Comparison of ENCODE assay signal across 15 mouse cellular contexts in the genomic region with DNA sequence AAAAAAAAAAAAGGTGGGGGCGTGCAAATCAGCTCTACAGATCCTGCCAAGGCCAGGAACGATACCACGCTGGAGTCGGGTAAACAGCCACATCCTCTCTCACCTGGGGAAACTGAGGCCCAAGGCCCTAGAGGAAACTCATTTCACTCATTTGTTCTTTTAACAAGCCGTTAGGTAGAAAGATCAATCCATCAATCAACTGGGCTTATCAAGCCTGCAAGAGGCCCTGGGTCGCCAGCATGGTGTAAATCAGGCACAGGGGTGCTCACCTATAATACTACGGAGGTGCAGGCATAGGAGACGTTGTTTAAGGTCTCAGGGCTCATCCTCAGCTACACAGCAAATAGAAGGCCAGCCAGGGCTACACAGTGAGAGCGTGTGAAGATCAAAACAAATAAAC. TPM values are rescaled to one million over a fixed set of nuclear protein-coding genes. Genes with fewer than 3 reads are reported as not detected.
DNase-seq lines count a peak whose midpoint lies in the region; ATAC-seq and TF ChIP-seq lines count a peak whose summit lies in the region.
"Had no signal": no experiment of that assay in that cellular context is flagged by ENCODE, and none has a peak within 500 bp of the region (broad histone marks: within the 10 kb centered on the region; RNA-seq: fewer than 3 reads in every experiment).

No protein-coding gene starts in this region.

- DNase-seq in cerebellum, adult 9-10 months, result peak; percentile 70
- no peak for DNase-seq in cerebellum, postnatal 4 days (ENCODE audit: low spot score in 2 of 2)
- DNase-seq in heart, postnatal 0 days (ENCODE audit: low spot score), result no peak
- no peak for DNase-seq in heart, postnatal 4 days
- DNase-seq in lung, embryonic 14.5 days, result no peak
- no peak for DNase-seq in lung, postnatal 4 days
- no peak for DNase-seq in forebrain, postnatal 0 days

- H3K27ac ChIP-seq in heart, postnatal 0 days (ENCODE audit: low read depth), result peak overlapping the region; percentile 77; the same call in 1 of the 2 replicates
- no peak overlapping the region for H3K27ac ChIP-seq in lung, embryonic 14.5 days (ENCODE audit: low read depth)
- H3K27ac ChIP-seq in liver, embryonic 12.5 days, result peak overlapping the region; percentile 74; the same call in 1 of the 2 replicates
- H3K27ac ChIP-seq in forebrain, postnatal 0 days (ENCODE audit: low read depth, low read length), result no peak overlapping the region
- H3K27ac ChIP-seq: forebrain, embryonic 12.5 days had no signal

- ATAC-seq in heart, postnatal 0 days (ENCODE audit: insufficient read depth, low read depth), result no peak
- no peak for ATAC-seq in lung, embryonic 14.5 days (ENCODE audit: insufficient read depth)
- no peak for ATAC-seq in liver, embryonic 12.5 days
- ATAC-seq in forebrain, postnatal 0 days, result no peak
- ATAC-seq: inflammation-experienced regulatory T-cells, adult 6 months had no signal

- no peak overlapping the region for H3K4me2 ChIP-seq in heart, postnatal 0 days (ENCODE audit: low read depth, low read length)
- H3K4me2 ChIP-seq in lung, embryonic 14.5 days, result peak overlapping the region; percentile 34; the same call in 1 of the 2 replicates
- no peak overlapping the region for H3K4me2 ChIP-seq in liver, embryonic 12.5 days
- H3K4me2 ChIP-seq in forebrain, postnatal 0 days (ENCODE audit: low read depth), result no peak overlapping the region
- H3K4me2 ChIP-seq: forebrain, embryonic 12.5 days; limb, embryonic 13.5 days; midbrain, embryonic 11.5 days had no signal

- H3K36me3 ChIP-seq in heart, postnatal 0 days (replicated peaks; ENCODE audit: control insufficient read depth, insufficient read depth, low read length), result no peaks in the 10 kb centered on the region
- H3K36me3 ChIP-seq in lung, embryonic 14.5 days (ENCODE audit: insufficient read depth), result 0 out of 2 replicates have a peak, but pooled peaks cover 6% of the 10 kb centered on the region
- peaks cover 38% of the 10 kb centered on the region for H3K36me3 ChIP-seq in liver, embryonic 12.5 days
- peaks cover 4% of the 10 kb centered on the region; the same call in 1 of the 2 replicates for H3K36me3 ChIP-seq in forebrain, postnatal 0 days (ENCODE audit: insufficient read depth)

- no peak overlapping the region for H3K4me3 ChIP-seq in heart, postnatal 0 days (ENCODE audit: low read depth, low read length)
- H3K4me3 ChIP-seq in lung, embryonic 14.5 days (ENCODE audit: low read depth, low read length), result no peak overlapping the region
- no peak overlapping the region for H3K4me3 ChIP-seq in liver, embryonic 12.5 days
- no peak overlapping the region for H3K4me3 ChIP-seq in forebrain, postnatal 0 days (ENCODE audit: low read depth, low read length)
- H3K4me3 ChIP-seq: forebrain, embryonic 12.5 days; layer of hippocampus, adult 2 months; left cerebral cortex, adult 2 months; limb, embryonic 13.5 days had no signal

- TF ChIP-seq EP300 in heart, postnatal 0 days (IDR thresholded peaks at IDR 0.05; ENCODE audit: low read depth), result no peak

- no peaks in the 10 kb centered on the region for H3K9me3 ChIP-seq in heart, postnatal 0 days (replicated peaks; ENCODE audit: control insufficient read depth, low read length)
- H3K9me3 ChIP-seq in lung, embryonic 14.5 days (ENCODE audit: low read depth, low read length), result peaks cover 3% of the 10 kb centered on the region; the same call in 1 of the 2 replicates
- H3K9me3 ChIP-seq in liver, embryonic 12.5 days (replicated peaks), result 0 out of 2 replicates have a peak, but pooled peaks cover 4% of the 10 kb centered on the region
- no peaks in the 10 kb centered on the region for H3K9me3 ChIP-seq in forebrain, postnatal 0 days (ENCODE audit: low read length)

- H3K27me3 ChIP-seq in heart, postnatal 0 days (ENCODE audit: control insufficient read depth, insufficient read depth, low read length), result no peaks in the 10 kb centered on the region
- H3K27me3 ChIP-seq in lung, embryonic 14.5 days (ENCODE audit: insufficient read depth, low read length), result no peaks in the 10 kb centered on the region
- no peaks in the 10 kb centered on the region for H3K27me3 ChIP-seq in liver, embryonic 12.5 days (replicated peaks)
- no peaks in the 10 kb centered on the region for H3K27me3 ChIP-seq in forebrain, postnatal 0 days (ENCODE audit: insufficient read depth, low read length)
- H3K27me3 ChIP-seq: forebrain, embryonic 12.5 days; limb, embryonic 13.5 days; Patski had no signal

- no peak for TF ChIP-seq CTCF in heart, postnatal 0 days (IDR thresholded peaks at IDR 0.05; ENCODE audit: low read depth)
- no peak for TF ChIP-seq CTCF in lung, embryonic 14.5 days (IDR thresholded peaks at IDR 0.05; ENCODE audit: low read depth)
- TF ChIP-seq CTCF in forebrain, postnatal 0 days (IDR thresholded peaks at IDR 0.05; ENCODE audit: low read depth), result no peak

- peaks cover 6% of the 10 kb centered on the region; the same call in 1 of the 2 replicates for H3K4me1 ChIP-seq in heart, postnatal 0 days (ENCODE audit: control insufficient read depth, insufficient read depth)
- 0 out of 2 replicates have a peak, but pooled peaks cover 4% of the 10 kb centered on the region for H3K4me1 ChIP-seq in lung, embryonic 14.5 days (ENCODE audit: insufficient read depth)
- peaks cover 50% of the 10 kb centered on the region for H3K4me1 ChIP-seq in liver, embryonic 12.5 days
- H3K4me1 ChIP-seq in forebrain, postnatal 0 days (ENCODE audit: insufficient read depth), result no peaks in the 10 kb centered on the region

- WGBS in heart, postnatal 0 days, result 71% methylated on average over 9 of the region's 9 CpGs
- 72% methylated on average over 9 of the region's 9 CpGs for WGBS in lung, embryonic 14.5 days
- 55% methylated on average over 9 of the region's 9 CpGs for WGBS in liver, embryonic 12.5 days (ENCODE audit: insufficient replicate concordance)
- WGBS in forebrain, postnatal 0 days, result 89% methylated on average over 9 of the region's 9 CpGs

- no peak overlapping the region for H3K9ac ChIP-seq in heart, postnatal 0 days (replicated peaks; ENCODE audit: low read depth, low read length)
- no peak overlapping the region for H3K9ac ChIP-seq in lung, embryonic 14.5 days
- no peak overlapping the region for H3K9ac ChIP-seq in liver, embryonic 12.5 days
- no peak overlapping the region for H3K9ac ChIP-seq in forebrain, postnatal 0 days
- H3K9ac ChIP-seq: forebrain, embryonic 12.5 days had no signal

RNA-seq across cellular contexts. Expression of a gene that starts 7.8 kb away (rescaled TPM):
- 9.3 and 24.0 TPM in 2 replicates for total RNA-seq in heart, postnatal 0 days (2014; rRNA removed; ENCODE audit: low replicate concordance)
- 11.7 and 13.0 TPM in 2 replicates for polyA plus RNA-seq in heart, postnatal 0 days (2015; fragmentation: Nextera tagmentation; extraction: Ambion mirVana)
- total RNA-seq in heart, postnatal 4 days (2021), result 10 to 100 TPM; 17.7 to 19.2 TPM
- 35.8 and 36.2 TPM in 2 replicates for polyA plus RNA-seq in lung, embryonic 14.5 days (2014; fragmentation: Nextera tagmentation; extraction: Ambion mirVana)
- 14.5 and 16.7 TPM in 2 replicates for polyA plus RNA-seq in liver, embryonic 12.5 days (2016; fragmentation: Nextera tagmentation; extraction: Ambion mirVana)
- total RNA-seq in forebrain, postnatal 0 days (2014; rRNA removed), result 89.3 and 106 TPM in 2 replicates
- 76.2 and 93.8 TPM in 2 replicates for polyA plus RNA-seq in forebrain, postnatal 0 days (2015; fragmentation: Nextera tagmentation; extraction: Ambion mirVana)

RNA-seq across cellular contexts. Expression of a gene that starts 49.7 kb away (rescaled TPM):
- total RNA-seq in heart, postnatal 0 days (2014; rRNA removed; ENCODE audit: low replicate concordance), result 380 and 418 TPM in 2 replicates
- polyA plus RNA-seq in heart, postnatal 0 days (2015; fragmentation: Nextera tagmentation; extraction: Ambion mirVana), result 195 and 213 TPM in 2 replicates
- total RNA-seq in heart, postnatal 4 days (2021), result 100 to 1,000 TPM; 275 to 276 TPM
- polyA plus RNA-seq in lung, embryonic 14.5 days (2014; fragmentation: Nextera tagmentation; extraction: Ambion mirVana), result 459 and 472 TPM in 2 replicates
- 330 and 342 TPM in 2 replicates for polyA plus RNA-seq in liver, embryonic 12.5 days (2016; fragmentation: Nextera tagmentation; extraction: Ambion mirVana)
- total RNA-seq in forebrain, postnatal 0 days (2014; rRNA removed), result 522 and 533 TPM in 2 replicates
- 373 and 445 TPM in 2 replicates for polyA plus RNA-seq in forebrain, postnatal 0 days (2015; fragmentation: Nextera tagmentation; extraction: Ambion mirVana)

Comparison
In these comparisons a context has a peak if more than half of its experiments do, and no peak if none do; other contexts are left out.
1. H3K27ac ChIP-seq: peak in heart, postnatal 0 days (single experiment) and liver, embryonic 12.5 days (single experiment); none in lung, embryonic 14.5 days (single experiment) and forebrain, postnatal 0 days (single experiment).